Mouse (Mus musculus) cerebellum, adult 9-10 months (tissue): ENCODE measurements around the gene Trex2.
"Not testable (repeated sequence)": the region's sequence is repeated elsewhere in the genome, so short reads cannot be mapped to it uniquely, and the experiment has no call there.

ENCODE experiments used
- DNase-seq: peaks from one replicate; pipeline ENCODE4 v3.0.0; 2022

The Trex2 gene

GRCm38 (mm10) chrX:73412767-73413166 is 22.4 kb downstream of the Trex2 start:
- DNase-seq: no peak

- no peak for DNase-seq
Observed at GRCm38 (mm10) chrX:73410880-73411517, 24.1 kb downstream of the Trex2 start, which contains the start of gene Zfp92. Zfp92 (plus strand) TSS chrX:73411096.

- DNase-seq: no peak
Observed at GRCm38 (mm10) chrX:73401616-73402015, 33.5 kb downstream of the Trex2 start.

- no peak for DNase-seq
Observed at GRCm38 (mm10) chrX:73400951-73401350, 34.2 kb downstream of the Trex2 start.

- not testable (repeated sequence) for DNase-seq
Observed at GRCm38 (mm10) chrX:73398636-73399035, 36.5 kb downstream of the Trex2 start, which contains the start of gene Gm18336. Gm18336 (minus strand) TSS chrX:73398736.

GRCm38 (mm10) chrX:73396446-73396845 is 38.7 kb downstream of the Trex2 start:
- no peak for DNase-seq

GRCm38 (mm10) chrX:73391481-73391880 is 43.7 kb downstream of the Trex2 start:
- DNase-seq: no peak

- no peak for DNase-seq
Observed at GRCm38 (mm10) chrX:73384924-73385323, 50.2 kb downstream of the Trex2 start.

GRCm38 (mm10) chrX:73384419-73384818 is 50.7 kb downstream of the Trex2 start:
- DNase-seq: no peak
